Mouse (Mus musculus) limb, embryonic 11.5 days (tissue): ENCODE data around the gene Slc25a24. TPM values are rescaled to one million over a fixed set of nuclear protein-coding genes. Genes with fewer than 3 reads are reported as not detected.

Experiments used
- ATAC-seq: fragments of 200-750 bp; cut with Nextera tagmentation; 2 replicates; pipeline ENCODE4 v1.8.0; 2017; ENCODE audit warnings: low read depth; ENCODE audit not compliant: insufficient number of reproducible peaks, low FRiP score, low TSS enrichment
- DNase-seq: peaks from one replicate; pipeline ENCODE4 v3.0.0-alpha.2; 2015; ENCODE audit warnings: low spot score
- H3K27ac ChIP-seq: fragments of 300-500 bp; sonication (generic); replicated peaks from 2 replicates; pipeline ENCODE4 v1.5.1; 2014; ENCODE audit warnings: low read depth, mild to moderate bottlenecking, low read length
- H3K27me3 ChIP-seq: fragments of 300-500 bp; sonication (generic); 2 replicates; pipeline ENCODE4 v1.6.1; 2014; ENCODE audit warnings: mild to moderate bottlenecking, low read length, mixed read lengths; ENCODE audit not compliant: control insufficient read depth, insufficient read depth
- H3K36me3 ChIP-seq: fragments of 300-500 bp; sonication (generic); 2 replicates; pipeline ENCODE4 v1.6.1; 2014; ENCODE audit warnings: mild to moderate bottlenecking, low read length, moderate library complexity, mixed read lengths; ENCODE audit not compliant: control insufficient read depth, insufficient read depth
- H3K4me1 ChIP-seq: fragments of 300-500 bp; sonication (generic); 2 replicates; pipeline ENCODE4 v1.6.1; 2014; ENCODE audit warnings: low read length, mixed read lengths; ENCODE audit not compliant: control insufficient read depth, insufficient read depth
- H3K4me2 ChIP-seq: fragments of 300-500 bp; sonication (generic); 2 replicates; pipeline ENCODE4 v1.6.1; 2014; ENCODE audit warnings: low read depth, mild to moderate bottlenecking, moderate library complexity; ENCODE audit not compliant: severe bottlenecking
- H3K4me3 ChIP-seq: fragments of 300-500 bp; sonication (generic); 2 replicates; pipeline ENCODE4 v1.5.1; 2014; ENCODE audit warnings: low read depth, low read length
- H3K9ac ChIP-seq: fragments of 300-500 bp; sonication (generic); 2 replicates; pipeline ENCODE4 v1.6.1; 2014; ENCODE audit warnings: mild to moderate bottlenecking, low read length
- H3K9me3 ChIP-seq: fragments of 300-500 bp; sonication (generic); 2 replicates; pipeline ENCODE4 v1.6.1; 2016; ENCODE audit warnings: low read length; ENCODE audit not compliant: control insufficient read depth
- WGBS: fragments of 180-500 bp; shearing (Covaris S2); extraction: QIAGEN DNeasy Blood & Tissue Kit; methylation state at CpG from one replicate; pipeline ENCODE4 v1.1.7; 2014; 5-methylcytosine and 5-hydroxymethylcytosine counted together
- polyA plus RNA-seq: library from polyadenylated mRNA; unstranded; fragments of >200 nt; fragmentation: Nextera tagmentation; extraction: Ambion mirVana; gene quantifications from 2 replicates; pipeline ENCODE4 v1.2.1, GENCODE M21; 2014

Slc25a24 gene
- polyA plus RNA-seq, 1 experiment from 2014 or later: 36.3 TPM

DNA sequence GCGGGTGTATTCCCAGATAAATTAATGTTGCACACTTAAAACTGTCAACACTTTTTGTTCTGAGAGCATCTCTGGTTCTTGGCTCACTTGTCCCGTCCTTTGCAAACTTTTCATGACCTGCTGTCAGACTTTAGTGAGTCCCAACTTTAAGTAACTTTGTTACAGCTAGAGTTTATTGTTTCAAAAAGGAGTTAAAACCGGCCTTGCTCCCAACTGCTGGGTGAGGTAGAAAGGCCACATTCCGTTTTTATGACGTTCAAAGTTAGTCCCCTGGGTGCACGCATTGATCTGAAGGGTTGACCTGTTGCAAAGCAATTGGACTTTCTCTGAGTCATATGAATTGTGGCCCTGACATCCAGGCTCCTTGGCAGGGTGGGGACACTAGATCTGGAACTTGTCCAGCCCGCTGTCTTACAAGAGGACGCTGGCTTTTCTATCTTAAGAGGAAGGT lies 607 bp downstream of the Slc25a24 start:
- no peak for DNase-seq
- ATAC-seq: no peak
- peak overlapping the region; percentile 80 for H3K4me3 ChIP-seq
- H3K4me2 ChIP-seq: peak overlapping the region; percentile 65
- H3K27me3 ChIP-seq: no peaks in the 10 kb centered on the region
- 11% methylated on average over 8 of the region's 8 CpGs for WGBS
- no peak overlapping the region for H3K27ac ChIP-seq
- H3K9me3 ChIP-seq: no peaks in the 10 kb centered on the region
- H3K4me1 ChIP-seq: 0 out of 2 replicates have a peak, but pooled peaks cover 3% of the 10 kb centered on the region
- H3K36me3 ChIP-seq: no peaks in the 10 kb centered on the region
- H3K9ac ChIP-seq: peak overlapping the region; percentile 97

DNA sequence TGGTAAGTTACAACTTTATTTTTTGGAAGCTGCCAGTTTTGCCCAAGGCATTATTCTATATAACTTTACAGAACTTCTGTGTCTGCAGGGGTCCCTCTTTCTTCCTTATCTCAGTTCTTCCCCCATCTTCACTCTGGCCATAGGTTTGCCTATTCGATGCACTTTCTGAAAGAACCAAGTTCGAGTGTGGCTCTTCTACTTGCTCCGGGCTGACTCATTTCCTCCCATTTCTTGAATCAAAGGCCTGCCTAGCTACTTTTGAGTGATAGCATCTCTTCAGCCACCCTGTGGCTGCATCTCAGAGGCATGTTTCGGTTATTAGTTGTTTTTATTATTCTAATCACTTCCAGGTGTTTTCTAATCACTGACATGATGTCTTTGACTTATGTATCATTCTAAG lies 1.1 kb downstream of the Slc25a24 start:
- Histone ChIP-seq H3K4me2 (peak overlapping the region; percentile 65), H3K4me1 (0 out of 2 replicates have a peak, but pooled peaks cover 3% of the 10 kb centered on the region), H3K4me3 (peak overlapping the region; percentile 80), H3K27me3 (no peaks in the 10 kb centered on the region), H3K9me3 (no peaks in the 10 kb centered on the region), H3K9ac (no peak overlapping the region), H3K27ac (no peak overlapping the region), H3K36me3 (no peaks in the 10 kb centered on the region)
- ATAC-seq (no peak), DNase-seq (peak; percentile 26)
- 40% methylated on average over 4 of the region's 4 CpGs for WGBS

DNA sequence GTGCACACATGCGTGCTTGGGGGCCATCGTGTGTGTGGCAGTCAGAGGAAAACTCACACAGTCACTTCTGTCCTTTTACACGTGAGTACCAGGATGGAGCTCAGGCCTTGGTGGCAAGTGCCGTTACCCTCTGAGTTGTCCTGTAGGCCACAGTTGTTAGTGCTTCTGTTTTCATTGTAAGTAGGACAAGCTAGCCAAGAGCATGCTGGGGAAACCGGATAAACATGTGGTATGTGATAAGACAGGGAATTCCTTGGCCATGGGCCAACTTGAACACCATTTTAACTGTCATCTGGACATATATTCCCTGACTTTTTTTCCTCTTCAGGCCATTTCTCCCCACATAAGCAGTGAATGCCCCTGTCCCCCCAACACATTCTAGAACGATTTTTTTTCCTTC lies 2.6 kb downstream of the Slc25a24 start:
- H3K9me3 ChIP-seq: no peaks in the 10 kb centered on the region
- no peak overlapping the region for H3K4me3 ChIP-seq
- H3K4me2 ChIP-seq: no peak overlapping the region
- no peak overlapping the region for H3K9ac ChIP-seq
- no peak overlapping the region for H3K27ac ChIP-seq
- ATAC-seq (no peak), DNase-seq (no peak)
- H3K36me3 ChIP-seq: no peaks in the 10 kb centered on the region
- 88% methylated on average over 6 of the region's 6 CpGs for WGBS
- H3K4me1 ChIP-seq: 0 out of 2 replicates have a peak, but pooled peaks cover 3% of the 10 kb centered on the region
- no peaks in the 10 kb centered on the region for H3K27me3 ChIP-seq

DNA sequence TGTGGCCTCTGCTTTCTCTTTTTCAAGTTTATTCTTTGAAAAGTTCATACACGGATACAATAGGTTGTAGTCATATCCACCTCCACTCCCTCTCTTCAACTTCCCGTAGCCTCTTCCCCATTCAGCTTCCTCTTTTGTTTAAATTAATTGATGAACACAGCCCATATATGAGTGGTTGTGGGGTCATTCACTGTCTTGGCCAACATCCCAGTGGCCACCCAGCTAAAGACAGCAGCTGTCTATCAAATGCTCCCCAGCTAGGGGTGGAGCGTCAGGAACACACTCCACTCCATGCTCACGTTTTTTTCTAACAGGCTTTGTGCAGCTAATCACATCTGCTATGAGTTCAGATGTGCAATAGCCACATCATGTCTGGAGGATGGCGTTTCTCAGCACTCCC lies 6.8 kb downstream of the Slc25a24 start:
- Histone ChIP-seq H3K4me2 (no peak overlapping the region), H3K4me1 (no peaks in the 10 kb centered on the region), H3K36me3 (no peaks in the 10 kb centered on the region; the same call in 1 of the 2 replicates), H3K9me3 (no peaks in the 10 kb centered on the region), H3K27me3 (no peaks in the 10 kb centered on the region), H3K4me3 (no peak overlapping the region), H3K27ac (no peak overlapping the region), H3K9ac (no peak overlapping the region)
- ATAC-seq (no peak), DNase-seq (no peak)
- WGBS: 81% methylated on average over 5 of the region's 5 CpGs

DNA sequence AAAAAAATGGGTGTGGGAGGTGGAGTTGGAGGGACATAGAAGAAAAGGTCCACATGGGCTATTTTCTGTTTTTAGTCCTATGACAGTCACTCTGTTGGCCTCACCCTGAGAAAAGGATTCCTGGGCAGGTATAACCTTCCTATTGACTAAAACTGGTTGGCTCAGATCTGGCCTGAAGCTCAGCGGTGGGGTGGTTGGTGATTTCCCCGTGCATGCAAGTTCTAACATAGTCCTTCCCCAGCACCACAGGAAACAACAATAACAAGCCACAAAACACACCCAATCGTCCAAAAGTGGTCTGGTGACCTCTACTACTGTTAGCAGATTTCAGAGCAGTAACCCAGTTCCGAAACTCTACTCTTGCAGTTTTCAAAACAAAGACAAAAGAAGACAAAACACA lies 10.0 kb downstream of the Slc25a24 start:
- WGBS: 92% methylated on average over 4 of the region's 4 CpGs
- H3K9ac ChIP-seq: no peak overlapping the region
- no peaks in the 10 kb centered on the region for H3K27me3 ChIP-seq
- H3K9me3 ChIP-seq: no peaks in the 10 kb centered on the region
- DNase-seq (no peak), ATAC-seq (no peak)
- no peak overlapping the region for H3K4me2 ChIP-seq
- H3K36me3 ChIP-seq: no peaks in the 10 kb centered on the region; the same call in 1 of the 2 replicates
- no peak overlapping the region for H3K27ac ChIP-seq
- no peaks in the 10 kb centered on the region for H3K4me1 ChIP-seq
- no peak overlapping the region for H3K4me3 ChIP-seq

DNA sequence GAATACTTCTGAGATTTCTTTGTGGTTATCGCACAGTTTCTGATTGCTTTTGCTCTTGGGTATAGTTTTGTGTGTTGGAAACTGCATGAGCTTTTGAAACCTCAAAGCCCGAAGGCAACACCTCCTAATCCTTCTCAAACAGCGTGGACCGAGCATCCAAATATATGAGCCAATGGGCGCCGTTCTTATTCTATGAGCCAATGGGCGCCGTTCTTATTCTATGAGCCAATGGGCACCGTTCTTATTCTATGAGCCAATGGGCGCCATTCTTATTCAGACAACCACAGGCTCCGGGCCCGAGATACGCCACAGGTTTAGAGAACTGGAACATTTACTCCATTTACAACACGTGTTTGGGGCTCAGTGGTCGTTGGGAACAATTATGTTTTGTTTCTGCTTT lies 11.1 kb downstream of the Slc25a24 start:
- H3K9ac ChIP-seq: no peak overlapping the region
- no peaks in the 10 kb centered on the region for H3K9me3 ChIP-seq
- no peak for ATAC-seq

DNA sequence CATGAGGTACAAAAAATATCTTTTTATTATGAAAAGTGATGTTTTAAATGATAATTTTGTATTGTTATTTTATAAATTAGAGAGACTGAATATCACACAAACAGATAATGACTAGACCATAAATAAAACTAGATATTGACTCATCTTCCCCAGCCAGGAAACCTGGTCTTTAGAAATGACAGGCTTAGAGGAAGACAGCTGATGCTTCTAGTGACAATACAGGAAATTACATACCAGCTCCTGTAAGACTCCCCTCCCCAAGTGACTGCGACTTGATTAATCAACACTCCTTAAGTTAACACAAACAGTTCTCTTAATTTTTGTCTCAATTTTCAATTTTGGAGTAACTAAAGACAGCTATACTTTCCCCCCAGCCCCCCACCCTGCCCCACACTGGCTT lies 12.4 kb downstream of the Slc25a24 start:
- no peak for ATAC-seq
- no peaks in the 10 kb centered on the region for H3K4me1 ChIP-seq
- no peaks in the 10 kb centered on the region; the same call in 1 of the 2 replicates for H3K36me3 ChIP-seq
- no peak overlapping the region for H3K27ac ChIP-seq
- no peaks in the 10 kb centered on the region for H3K9me3 ChIP-seq
- 87% methylated on average over 1 of the region's 1 CpGs for WGBS
- H3K9ac ChIP-seq: no peak overlapping the region
- H3K4me2 ChIP-seq: no peak overlapping the region
- H3K27me3 ChIP-seq: no peaks in the 10 kb centered on the region
- H3K4me3 ChIP-seq: no peak overlapping the region
- no peak for DNase-seq

More for the DNA sequence above, 11.1 kb downstream of the Slc25a24 start:
- no peaks in the 10 kb centered on the region; the same call in 1 of the 2 replicates for H3K36me3 ChIP-seq
- H3K27me3 ChIP-seq: no peaks in the 10 kb centered on the region
- DNase-seq: no peak
- no peak overlapping the region for H3K27ac ChIP-seq
- 95% methylated on average over 15 of the region's 15 CpGs for WGBS
- no peaks in the 10 kb centered on the region for H3K4me1 ChIP-seq
- no peak overlapping the region for H3K4me2 ChIP-seq
- no peak overlapping the region for H3K4me3 ChIP-seq

DNA sequence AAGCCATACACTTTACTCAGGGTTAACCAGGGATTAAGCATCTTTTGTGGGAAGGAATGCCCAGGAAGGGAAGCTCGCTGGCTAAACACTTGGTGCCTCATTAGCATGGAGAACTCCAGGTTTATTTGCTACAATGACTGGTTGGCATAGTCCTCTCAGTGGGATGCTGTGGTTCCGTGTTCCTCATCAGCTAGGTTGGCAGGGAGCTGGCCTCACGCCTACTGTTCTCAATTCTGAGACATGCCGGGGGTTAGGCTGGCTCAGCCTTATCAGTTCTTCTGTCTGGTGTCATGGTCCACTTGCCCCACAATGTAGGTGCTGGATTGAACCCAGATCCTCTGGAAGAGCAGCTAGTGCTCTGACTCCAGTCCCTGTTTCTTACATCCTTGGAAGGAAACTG lies 29.6 kb downstream of the Slc25a24 start:
- WGBS: 87% methylated on average over 4 of the region's 4 CpGs
- Histone ChIP-seq H3K9me3 (no peaks in the 10 kb centered on the region), H3K4me1 (no peaks in the 10 kb centered on the region), H3K27me3 (no peaks in the 10 kb centered on the region), H3K9ac (no peak overlapping the region), H3K36me3 (no peaks in the 10 kb centered on the region), H3K4me2 (no peak overlapping the region), H3K27ac (no peak overlapping the region), H3K4me3 (no peak overlapping the region)
- ATAC-seq (no peak), DNase-seq (no peak)

DNA sequence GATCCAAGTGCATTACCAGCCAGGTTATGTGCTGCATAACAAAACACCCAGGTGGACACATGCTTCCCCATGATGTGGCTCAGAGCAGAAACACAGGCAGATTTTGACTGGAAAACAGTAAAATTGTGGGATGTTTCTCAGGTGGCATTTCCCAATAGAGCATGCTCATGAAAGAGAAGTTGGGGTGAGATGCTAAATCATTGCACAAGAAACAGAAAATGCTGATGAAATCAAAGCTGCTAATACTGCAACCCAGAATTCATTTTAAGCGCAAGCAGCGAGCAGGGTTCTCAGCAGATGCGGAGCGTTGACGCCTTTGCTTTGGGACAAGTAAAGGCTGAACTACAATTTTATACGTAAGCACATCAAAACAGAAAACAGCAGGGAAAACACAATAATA lies 30.5 kb downstream of the Slc25a24 start:
- Histone ChIP-seq H3K9ac (no peak overlapping the region), H3K4me1 (no peaks in the 10 kb centered on the region), H3K4me3 (no peak overlapping the region), H3K27me3 (no peaks in the 10 kb centered on the region), H3K9me3 (no peaks in the 10 kb centered on the region), H3K27ac (no peak overlapping the region), H3K36me3 (no peaks in the 10 kb centered on the region), H3K4me2 (no peak overlapping the region)
- ATAC-seq (no peak), DNase-seq (no peak)
- 94% methylated on average over 6 of the region's 6 CpGs for WGBS
